Mouse (Mus musculus) left cerebral cortex, adult 11 months (tissue): ENCODE data around the gene Exoc8.

Experiments used
- DNase-seq: peaks from one replicate; pipeline ENCODE4 v3.0.0; 2022; ENCODE audit warnings: low spot score

The Exoc8 gene

GRCm38 (mm10) chr8:124905482-124905881, 8.0 kb upstream of the Exoc8 start:
- DNase-seq: no peak

GRCm38 (mm10) chr8:124903198-124903597, 5.7 kb upstream of the Exoc8 start:
- DNase-seq: no peak

GRCm38 (mm10) chr8:124898251-124898905, 873 bp upstream of the Exoc8 start:
- no peak for DNase-seq

- peak; percentile 46 for DNase-seq
Observed at GRCm38 (mm10) chr8:124896632-124897385, 696 bp downstream of the Exoc8 start.

- DNase-seq: no peak
Observed at GRCm38 (mm10) chr8:124896010-124896631, 1.4 kb downstream of the Exoc8 start.

GRCm38 (mm10) chr8:124892596-124892995, 4.9 kb downstream of the Exoc8 start:
- no peak for DNase-seq

GRCm38 (mm10) chr8:124888385-124888784, 9.1 kb downstream of the Exoc8 start:
- DNase-seq: no peak

- no peak for DNase-seq
Observed at GRCm38 (mm10) chr8:124878946-124879526, 18.5 kb downstream of the Exoc8 start.

GRCm38 (mm10) chr8:124878141-124878540, 19.4 kb downstream of the Exoc8 start:
- no peak for DNase-seq

GRCm38 (mm10) chr8:124872690-124873089, 24.8 kb downstream of the Exoc8 start:
- DNase-seq: no peak

- no peak for DNase-seq
Observed at GRCm38 (mm10) chr8:124872081-124872480, 25.4 kb downstream of the Exoc8 start.

- DNase-seq: no peak
Observed at GRCm38 (mm10) chr8:124871474-124871873, 26.0 kb downstream of the Exoc8 start.

- DNase-seq: no peak
Observed at GRCm38 (mm10) chr8:124869708-124870107, 27.8 kb downstream of the Exoc8 start.

GRCm38 (mm10) chr8:124867126-124867525, 30.4 kb downstream of the Exoc8 start:
- no peak for DNase-seq

- DNase-seq: no peak
Observed at GRCm38 (mm10) chr8:124866669-124867068, 30.8 kb downstream of the Exoc8 start.

GRCm38 (mm10) chr8:124863729-124864128, 33.8 kb downstream of the Exoc8 start:
- DNase-seq: no peak

- DNase-seq: no peak
Observed at GRCm38 (mm10) chr8:124863163-124863677, 34.3 kb downstream of the Exoc8 start.

GRCm38 (mm10) chr8:124862321-124863162, 35.0 kb downstream of the Exoc8 start, which contains the start of the genes Gnpat and 2810004N23Rik:
TSS of gene Gnpat (plus strand) at chr8:124863033.
TSS of gene 2810004N23Rik (minus strand) at chr8:124863120.
- peak; percentile 83 for DNase-seq

- DNase-seq: no peak
Observed at GRCm38 (mm10) chr8:124860188-124860587, 37.3 kb downstream of the Exoc8 start.

GRCm38 (mm10) chr8:124859466-124859865, 38.0 kb downstream of the Exoc8 start:
- no peak for DNase-seq

- no peak for DNase-seq
Observed at GRCm38 (mm10) chr8:124853511-124853910, 44.0 kb downstream of the Exoc8 start.
